In the genomic region with DNA sequence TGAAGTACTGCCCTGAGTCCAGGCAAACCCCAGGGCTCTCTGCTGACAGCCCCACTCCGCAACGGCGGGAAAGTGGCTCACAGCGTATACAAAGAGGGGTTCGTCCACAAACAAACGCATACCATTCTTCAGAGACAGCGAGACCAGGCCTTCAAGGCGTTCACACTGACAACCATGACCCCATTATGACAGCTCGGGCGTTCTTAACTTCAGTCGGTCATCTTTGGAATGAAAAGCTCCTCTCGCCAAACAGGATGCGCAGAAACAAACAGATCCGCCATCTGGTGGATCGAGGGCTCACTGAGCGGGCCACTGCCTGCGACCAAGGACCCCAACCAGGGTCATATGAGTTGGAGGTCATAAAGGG, we compare ENCODE assay signal across 8 mouse cellular contexts. TPM values are rescaled to one million over a fixed set of nuclear protein-coding genes. Genes with fewer than 3 reads are reported as not detected.
A peak's percentile ranks its signal among the peaks of the same experiment; 100 is the strongest.
DNase-seq lines count a peak whose midpoint lies in the region; ATAC-seq and TF ChIP-seq lines count a peak whose summit lies in the region.

No protein-coding gene starts in this region.

- peak overlapping the region; percentile 94 for H3K4me3 ChIP-seq in cortical plate, adult 2 months (ENCODE audit: insufficient read depth, low read length)
- peak overlapping the region; percentile 98 for H3K4me3 ChIP-seq in hindbrain, embryonic 10.5 days
- H3K4me3 ChIP-seq in lung, embryonic 14.5 days (ENCODE audit: low read depth, low read length), result peak overlapping the region; percentile 75

- peak overlapping the region; percentile 71 for H3K9ac ChIP-seq in lung, embryonic 14.5 days

- under 1% methylated on average over 17 of the region's 17 CpGs for WGBS in hindbrain, embryonic 10.5 days
- 1% methylated on average over 17 of the region's 17 CpGs for WGBS in lung, embryonic 14.5 days

- no peaks in the 10 kb centered on the region for H3K9me3 ChIP-seq in hindbrain, embryonic 10.5 days
- H3K9me3 ChIP-seq in lung, embryonic 14.5 days (ENCODE audit: low read depth, low read length), result no peaks in the 10 kb centered on the region

- peak overlapping the region; percentile 96 for H3K4me2 ChIP-seq in lung, embryonic 14.5 days

- peaks cover 31% of the 10 kb centered on the region for H3K27me3 ChIP-seq in hindbrain, embryonic 10.5 days (ENCODE audit: insufficient read depth, poor library complexity, severe bottlenecking)
- H3K27me3 ChIP-seq in lung, embryonic 14.5 days (ENCODE audit: insufficient read depth, low read length), result peaks cover 9% of the 10 kb centered on the region; the same call in 1 of the 2 replicates

- no peak for TF ChIP-seq CTCF in cortical plate, adult 2 months (IDR thresholded peaks at IDR 0.05; ENCODE audit: extremely low read depth, insufficient read depth, low read length)
- TF ChIP-seq CTCF in lung, embryonic 14.5 days (IDR thresholded peaks at IDR 0.05; ENCODE audit: low read depth), result 0 out of 2 replicates have a peak, but pooled peaks have one; percentile 13

- TF ChIP-seq POLR2A in cortical plate, adult 2 months (IDR thresholded peaks at IDR 0.05; ENCODE audit: extremely low read depth, insufficient read depth, low read length), result no peak

- peak overlapping the region; percentile 82 for H3K27ac ChIP-seq in cortical plate, adult 2 months (ENCODE audit: insufficient read depth, low read length)
- H3K27ac ChIP-seq in hindbrain, embryonic 10.5 days, result peak overlapping the region; percentile 90
- peak overlapping the region; percentile 62; the same call in 1 of the 2 replicates for H3K27ac ChIP-seq in lung, embryonic 14.5 days (ENCODE audit: low read depth)

- intact Hi-C loops in left cerebral cortex, postnatal 4 days (cut with DNase I), result no loop called here

- DNase-seq in left cerebral cortex, postnatal 4 days, result peak; percentile 31
- DNase-seq in left cerebral cortex, adult 18-20 months (ENCODE audit: low spot score in 2 of 2), result no peak
- peak; percentile 62 for DNase-seq in hindbrain, embryonic 10.5 days (ENCODE audit: low spot score)
- peak; percentile 65 for DNase-seq in lung, embryonic 14.5 days
- DNase-seq in retina, embryonic 14.5 days (ENCODE audit: low spot score), result peak; percentile 61
- no peak for DNase-seq in thymus, postnatal 4 days
- no peak for DNase-seq in right cerebral cortex, postnatal 14 days

- ATAC-seq in lung, embryonic 14.5 days (ENCODE audit: insufficient read depth), result peak; percentile 1; the same call in 1 of the 2 replicates

- H3K36me3 ChIP-seq in hindbrain, embryonic 10.5 days, result peaks cover 6% of the 10 kb centered on the region; the same call in 1 of the 2 replicates
- H3K36me3 ChIP-seq in lung, embryonic 14.5 days (ENCODE audit: insufficient read depth), result no peaks in the 10 kb centered on the region

- peaks cover 2% of the 10 kb centered on the region; the same call in 1 of the 2 replicates for H3K4me1 ChIP-seq in cortical plate, adult 2 months (ENCODE audit: control insufficient read depth, insufficient read depth, low read length)
- H3K4me1 ChIP-seq in hindbrain, embryonic 10.5 days (replicated peaks), result peaks cover 23% of the 10 kb centered on the region
- no peaks in the 10 kb centered on the region for H3K4me1 ChIP-seq in lung, embryonic 14.5 days (ENCODE audit: insufficient read depth)

RNA-seq across cellular contexts. Expression of gene Ccsap, which starts 1.5 kb away (rescaled TPM):
- total RNA-seq in left cerebral cortex, postnatal 4 days (2021), result 10 to 100 TPM; 21.5 to 25.8 TPM
- total RNA-seq in left cerebral cortex, adult 18-20 months (2021), result 10 to 100 TPM; 62.6 to 74.7 TPM
- polyA plus RNA-seq in cortical plate, adult 2 months (2012; rRNA removed), result 45.1 and 48.1 TPM in 2 replicates
- polyA plus RNA-seq in hindbrain, embryonic 10.5 days (2016; fragmentation: Nextera tagmentation; extraction: Ambion mirVana), result 7.3 and 8.4 TPM in 2 replicates
- 5.6 and 7.1 TPM in 2 replicates for polyA plus RNA-seq in lung, embryonic 14.5 days (2014; fragmentation: Nextera tagmentation; extraction: Ambion mirVana)

RNA-seq across cellular contexts. Expression of gene Acta1, which starts 36.0 kb away (rescaled TPM):
- 1 to 10 TPM; 5.5 to 7.1 TPM for total RNA-seq in left cerebral cortex, postnatal 4 days (2021)
- total RNA-seq in left cerebral cortex, adult 18-20 months (2021), result 10 to 100 TPM; 10.2 to 11.9 TPM
- polyA plus RNA-seq in cortical plate, adult 2 months (2012; rRNA removed), result 24.6 and 33.3 TPM in 2 replicates
- polyA plus RNA-seq in hindbrain, embryonic 10.5 days (2016; fragmentation: Nextera tagmentation; extraction: Ambion mirVana), result 0.48 and 1.3 TPM in 2 replicates
- 0.99 and 2.5 TPM in 2 replicates for polyA plus RNA-seq in lung, embryonic 14.5 days (2014; fragmentation: Nextera tagmentation; extraction: Ambion mirVana)

RNA-seq across cellular contexts. Expression of gene Rab4a, which starts 52.8 kb away (rescaled TPM):
- total RNA-seq in left cerebral cortex, postnatal 4 days (2021), result 10 to 100 TPM; 61.7 to 68.4 TPM
- total RNA-seq in left cerebral cortex, adult 18-20 months (2021), result 10 to 100 TPM; 45.1 to 50.6 TPM
- polyA plus RNA-seq in cortical plate, adult 2 months (2012; rRNA removed), result 72.5 and 72.7 TPM in 2 replicates
- polyA plus RNA-seq in hindbrain, embryonic 10.5 days (2016; fragmentation: Nextera tagmentation; extraction: Ambion mirVana), result 66.4 and 76.6 TPM in 2 replicates
- polyA plus RNA-seq in lung, embryonic 14.5 days (2014; fragmentation: Nextera tagmentation; extraction: Ambion mirVana), result 30.1 and 32.1 TPM in 2 replicates

Comparison
In these comparisons a context has a peak if more than half of its experiments do, and no peak if none do; other contexts are left out.
1. DNase-seq: peak in left cerebral cortex, postnatal 4 days (single experiment), hindbrain, embryonic 10.5 days (single experiment), lung, embryonic 14.5 days (single experiment) and retina, embryonic 14.5 days (single experiment); none in left cerebral cortex, adult 18-20 months (0 of 2), thymus, postnatal 4 days (single experiment) and right cerebral cortex, postnatal 14 days (single experiment).
2. Peak in every context shown above with its lines, with median percentiles within 50 percentile points of each other: H3K27ac ChIP-seq and H3K4me3 ChIP-seq.